Mouse (Mus musculus): Measurements from ENCODE around the gene Ccdc9. TPM values are rescaled to one million over a fixed set of nuclear protein-coding genes. Genes with fewer than 3 reads are reported as not detected.
"Not testable (repeated sequence)": the region's sequence is repeated elsewhere in the genome, so short reads cannot be mapped to it uniquely, and the experiment has no call there.

Gene Ccdc9
- polyA plus RNA-seq, 2 experiments from 2014 or later, result 11.1 to 11.2 TPM

GRCm38 (mm10) chr7:16308093-16308492 lies 21.5 kb upstream of the Ccdc9 start, which contains the start of gene Bbc3:
Gene Bbc3 (plus strand): TSS chr7:16308393.
- not testable (repeated sequence) for ATAC-seq

- not testable (repeated sequence) for ATAC-seq
These were observed 20.5 kb upstream of the Ccdc9 start for GRCm38 (mm10) chr7:16307141-16307540.

GRCm38 (mm10) chr7:16299419-16300035 lies 12.9 kb upstream of the Ccdc9 start:
- ATAC-seq, result peak; percentile 30

GRCm38 (mm10) chr7:16298927-16299326 lies 12.3 kb upstream of the Ccdc9 start:
- no peak for ATAC-seq

- no peak for ATAC-seq
These were observed 11.0 kb upstream of the Ccdc9 start for GRCm38 (mm10) chr7:16297616-16298015.

- peak; percentile 52 for ATAC-seq
These were observed 10.3 kb upstream of the Ccdc9 start for GRCm38 (mm10) chr7:16296766-16297390.

- ATAC-seq, result no peak
These were observed 9.6 kb upstream of the Ccdc9 start for GRCm38 (mm10) chr7:16296146-16296545.

GRCm38 (mm10) chr7:16295321-16295900 lies 8.8 kb upstream of the Ccdc9 start:
- peak; percentile 69 for ATAC-seq

- peak; percentile 52 for ATAC-seq
These were observed 8.2 kb upstream of the Ccdc9 start for GRCm38 (mm10) chr7:16294837-16295236.

GRCm38 (mm10) chr7:16294346-16294745 lies 7.8 kb upstream of the Ccdc9 start:
- ATAC-seq, result no peak

GRCm38 (mm10) chr7:16287791-16288190 lies 1.2 kb upstream of the Ccdc9 start:
- no peak for ATAC-seq

- ATAC-seq, result no peak
These were observed 421 bp upstream of the Ccdc9 start for GRCm38 (mm10) chr7:16287016-16287415.

GRCm38 (mm10) chr7:16285450-16286025 lies 1.1 kb downstream of the Ccdc9 start:
- peak; percentile 32 for ATAC-seq

GRCm38 (mm10) chr7:16284904-16285303 lies 1.7 kb downstream of the Ccdc9 start:
- ATAC-seq, result no peak

- no peak for ATAC-seq
These were observed 2.6 kb downstream of the Ccdc9 start for GRCm38 (mm10) chr7:16284001-16284400.

GRCm38 (mm10) chr7:16282334-16282733 lies 4.3 kb downstream of the Ccdc9 start:
- ATAC-seq, result no peak

GRCm38 (mm10) chr7:16280721-16281120 lies 5.9 kb downstream of the Ccdc9 start:
- ATAC-seq, result no peak

- no peak for ATAC-seq
These were observed 11.4 kb downstream of the Ccdc9 start for GRCm38 (mm10) chr7:16274922-16275890.

- peak; percentile 86 for ATAC-seq
These were observed 12.8 kb downstream of the Ccdc9 start for GRCm38 (mm10) chr7:16273766-16274140.

GRCm38 (mm10) chr7:16273081-16273765 lies 13.4 kb downstream of the Ccdc9 start, which contains the start of gene Inafm1:
Gene Inafm1 (minus strand): TSS chr7:16273617.
- peak; percentile 65 for ATAC-seq

GRCm38 (mm10) chr7:16272681-16273080 lies 13.9 kb downstream of the Ccdc9 start:
- ATAC-seq, result peak; percentile 55

- no peak for ATAC-seq
These were observed 15.5 kb downstream of the Ccdc9 start for GRCm38 (mm10) chr7:16271139-16271538.
